8 mouse cellular contexts compared by ENCODE assay signal in genomic region chr3:105052937-105053697, GRCm38 (mm10). TPM values are rescaled to one million over a fixed set of nuclear protein-coding genes. Genes with fewer than 3 reads are reported as not detected.
DNase-seq lines count a peak whose midpoint lies in the region; ATAC-seq lines count a peak whose summit lies in the region.

Gene Cttnbp2nl, minus strand, starts transcription at chr3:105053146.

- no peaks in the 10 kb centered on the region for H3K36me3 ChIP-seq in embryonic facial prominence, embryonic 14.5 days (ENCODE audit: control insufficient read depth, insufficient read depth, low read length)
- H3K36me3 ChIP-seq in heart, embryonic 10.5 days: no peaks in the 10 kb centered on the region; the same call in 1 of the 2 replicates
- H3K36me3 ChIP-seq in kidney, embryonic 15.5 days: no peaks in the 10 kb centered on the region
- H3K36me3 ChIP-seq in splenic B cell, adult 2 months (ENCODE audit: control insufficient read depth, insufficient read depth, low read length, poor library complexity, severe bottlenecking): no peaks in the 10 kb centered on the region

- no peaks in the 10 kb centered on the region for H3K27me3 ChIP-seq in embryonic facial prominence, embryonic 14.5 days (replicated peaks; ENCODE audit: control insufficient read depth, insufficient read depth, low read length)
- H3K27me3 ChIP-seq in heart, embryonic 10.5 days (ENCODE audit: insufficient read depth, poor library complexity, severe bottlenecking): no peaks in the 10 kb centered on the region
- no peaks in the 10 kb centered on the region for H3K27me3 ChIP-seq in kidney, embryonic 15.5 days
- H3K27me3 ChIP-seq in splenic B cell, adult 2 months (ENCODE audit: control insufficient read depth, insufficient read depth, low read length, poor library complexity, severe bottlenecking): no peaks in the 10 kb centered on the region

- peaks cover 22% of the 10 kb centered on the region for H3K4me1 ChIP-seq in embryonic facial prominence, embryonic 14.5 days (ENCODE audit: control insufficient read depth, insufficient read depth, low read length)
- peaks cover 56% of the 10 kb centered on the region for H3K4me1 ChIP-seq in heart, embryonic 10.5 days
- peaks cover 45% of the 10 kb centered on the region for H3K4me1 ChIP-seq in kidney, embryonic 15.5 days

- H3K4me2 ChIP-seq in embryonic facial prominence, embryonic 14.5 days (ENCODE audit: low read depth, low read length): peak within 1 kb of the TSS; percentile 85
- peak within 1 kb of the TSS; percentile 78 for H3K4me2 ChIP-seq in kidney, embryonic 15.5 days

- H3K4me3 ChIP-seq in embryonic facial prominence, embryonic 14.5 days (ENCODE audit: low read depth, low read length): peak within 1 kb of the TSS; percentile 80
- H3K4me3 ChIP-seq in heart, embryonic 10.5 days: peak within 1 kb of the TSS; percentile 88
- peak within 1 kb of the TSS; percentile 84 for H3K4me3 ChIP-seq in kidney, embryonic 15.5 days (replicated peaks)

- DNase-seq in 3T3-L1 (ENCODE audit: low read depth, low spot score) (peak; percentile 99), liver (peak; percentile 88)
- DNase-seq in adrenal gland, postnatal 36 days: peak; percentile 98 to 99
- peak; percentile 99 for DNase-seq in embryonic facial prominence, embryonic 14.5 days (ENCODE audit: low spot score)
- peak; percentile 98 for DNase-seq in heart, embryonic 10.5 days (ENCODE audit: low spot score)
- DNase-seq in splenic B cell, adult 2 months (ENCODE audit: low read depth, low spot score): peak; percentile 64

- H3K27ac ChIP-seq in embryonic facial prominence, embryonic 14.5 days (replicated peaks; ENCODE audit: low read depth, low read length): peak within 1 kb of the TSS; percentile 84
- peak within 1 kb of the TSS; percentile 93 for H3K27ac ChIP-seq in heart, embryonic 10.5 days
- H3K27ac ChIP-seq in kidney, embryonic 15.5 days: peak within 1 kb of the TSS; percentile 85

- WGBS in embryonic facial prominence, embryonic 14.5 days: 1% methylated on average over 24 of the region's 31 CpGs
- WGBS in heart, embryonic 10.5 days: 1% methylated on average over 31 of the region's 31 CpGs
- 1% methylated on average over 31 of the region's 31 CpGs for WGBS in kidney, embryonic 15.5 days

- ATAC-seq in embryonic facial prominence, embryonic 14.5 days (ENCODE audit: low read depth): peak; percentile 99
- ATAC-seq in kidney, embryonic 15.5 days (replicated peaks; ENCODE audit: low FRiP score): peak; percentile 99
- peak; percentile 91 for ATAC-seq in monocyte, adult 5-6 weeks (replicated peaks; ENCODE audit: insufficient number of reproducible peaks, low FRiP score, low TSS enrichment, poor library complexity, severe bottlenecking)

- H3K9me3 ChIP-seq in embryonic facial prominence, embryonic 14.5 days (ENCODE audit: control insufficient read depth, low read length): no peaks in the 10 kb centered on the region
- no peaks in the 10 kb centered on the region for H3K9me3 ChIP-seq in heart, embryonic 10.5 days
- H3K9me3 ChIP-seq in kidney, embryonic 15.5 days (replicated peaks): no peaks in the 10 kb centered on the region

- H3K9ac ChIP-seq in embryonic facial prominence, embryonic 14.5 days (ENCODE audit: low read depth, low read length): peak within 1 kb of the TSS; percentile 77
- peak within 1 kb of the TSS; percentile 84 for H3K9ac ChIP-seq in kidney, embryonic 15.5 days

RNA-seq across cellular contexts. Expression of gene Cttnbp2nl, which starts in this region (rescaled TPM):
- 10 to 100 TPM; 16.2 to 26.0 TPM for total RNA-seq in adrenal gland, postnatal 36 days (2021)
- 27.4 and 29.4 TPM in 2 replicates for polyA plus RNA-seq in embryonic facial prominence, embryonic 14.5 days (2014; fragmentation: Nextera tagmentation; extraction: Ambion mirVana)
- polyA plus RNA-seq in heart, embryonic 10.5 days (2016; fragmentation: Nextera tagmentation; extraction: Ambion mirVana): 35.9 and 37.4 TPM in 2 replicates
- 26.4 and 29.4 TPM in 2 replicates for polyA plus RNA-seq in kidney, embryonic 15.5 days (2015; fragmentation: Nextera tagmentation; extraction: Ambion mirVana)
- 0.19 to 0.53 TPM in 2 of 3 replicates, not detected in the other for total RNA-seq in monocyte, adult 5-6 weeks (2017)

Comparison
In these comparisons a context has a peak if more than half of its experiments do, and no peak if none do; other contexts are left out.
1. Peak in every context shown above with its lines: DNase-seq, ATAC-seq, H3K4me3 ChIP-seq and H3K27ac ChIP-seq.
2. RNA of gene Cttnbp2nl (total RNA-seq): 16.2 to 26.0 TPM in adrenal gland, postnatal 36 days; 0.19 to 0.53 TPM in monocyte, adult 5-6 weeks; every median in the first group is over 10 times any median in the second.
3. Peak in ATAC-seq in monocyte, adult 5-6 weeks; RNA of the gene not detected or under 1 TPM.